Mouse (Mus musculus) heart, postnatal 0 days (tissue): ENCODE data around the gene Ube2n. TPM values are rescaled to one million over a fixed set of nuclear protein-coding genes. Genes with fewer than 3 reads are reported as not detected.

Experiments
- ATAC-seq: fragments of 200-750 bp; cut with Nextera tagmentation; 2 replicates; pipeline ENCODE4 v1.8.0; 2017; ENCODE audit warnings: low read depth, moderate number of reproducible peaks, moderate library complexity; ENCODE audit not compliant: insufficient read depth
- DNase-seq: peaks from one replicate; pipeline ENCODE4 v3.0.0-alpha.2; 2016; ENCODE audit warnings: low spot score
- H3K27ac ChIP-seq: fragments of 300-500 bp; sonication (generic); 2 replicates; pipeline ENCODE4 v1.5.1; 2014; ENCODE audit warnings: low read depth, mild to moderate bottlenecking
- H3K27me3 ChIP-seq: fragments of 300-500 bp; sonication (generic); 2 replicates; pipeline ENCODE4 v1.6.1; 2014; ENCODE audit warnings: low read length, mixed read lengths; ENCODE audit not compliant: control insufficient read depth, insufficient read depth
- H3K36me3 ChIP-seq: fragments of 300-500 bp; sonication (generic); replicated peaks from 2 replicates; pipeline ENCODE4 v1.6.1; 2014; ENCODE audit warnings: low read length, mixed read lengths; ENCODE audit not compliant: control insufficient read depth, insufficient read depth
- H3K4me1 ChIP-seq: fragments of 300-500 bp; sonication (generic); 2 replicates; pipeline ENCODE4 v1.6.1; 2014; ENCODE audit warnings: antibody characterized with exemption; ENCODE audit not compliant: control insufficient read depth, insufficient read depth
- H3K4me2 ChIP-seq: fragments of 300-500 bp; sonication (generic); 2 replicates; pipeline ENCODE4 v1.6.1; 2014; ENCODE audit warnings: low read depth, mild to moderate bottlenecking, low read length, moderate library complexity
- H3K4me3 ChIP-seq: fragments of 300-500 bp; sonication (generic); 2 replicates; pipeline ENCODE4 v1.5.1; 2014; ENCODE audit warnings: low read depth, low read length
- H3K9ac ChIP-seq: fragments of 300-500 bp; sonication (generic); replicated peaks from 2 replicates; pipeline ENCODE4 v1.6.1; 2014; ENCODE audit warnings: low read depth, low read length, mixed read lengths
- H3K9me3 ChIP-seq: fragments of 300-500 bp; sonication (generic); replicated peaks from 2 replicates; pipeline ENCODE4 v1.6.1; 2016; ENCODE audit warnings: low read length; ENCODE audit not compliant: control insufficient read depth
- CTCF ChIP-seq: IDR thresholded peaks from 2 replicates; pipeline ENCODE4 v1.5.1; 2016; ENCODE audit warnings: antibody characterized with exemption, control low read depth, low read depth
- EP300 ChIP-seq: IDR thresholded peaks from 2 replicates; pipeline ENCODE4 v1.6.1; 2016; ENCODE audit warnings: antibody characterized with exemption, low read depth
- WGBS: fragments of 180-500 bp; shearing (Covaris S2); extraction: QIAGEN DNeasy Blood & Tissue Kit; methylation state at CpG from one replicate; pipeline ENCODE4 v1.1.7; 2014; 5-methylcytosine and 5-hydroxymethylcytosine counted together
- polyA plus RNA-seq: library from polyadenylated mRNA; unstranded; fragments of >200 nt; fragmentation: Nextera tagmentation; extraction: Ambion mirVana; gene quantifications from 2 replicates; pipeline ENCODE4 v1.2.1, GENCODE M21; 2015
- total RNA-seq: library from RNA; depleted of rRNA; stranded (reverse); fragments of >200 nt; gene quantifications from 2 replicates; pipeline ENCODE4 v1.2.3, GENCODE M21; 2014; ENCODE audit warnings: low replicate concordance

Ube2n gene
- total and polyA plus RNA-seq, 2 experiments from 2014 or later, result 190 to 242 TPM

- peaks cover 13% of the 10 kb centered on the region for H3K4me1 ChIP-seq
- 0 out of 2 replicates have a peak overlapping the region, but pooled peaks have one; percentile 3 for H3K4me3 ChIP-seq
- 0 out of 2 replicates have a peak overlapping the region, but pooled peaks have one; percentile 6 for H3K9ac ChIP-seq
- peak overlapping the region; percentile 34 for H3K4me2 ChIP-seq
- TF ChIP-seq CTCF, result no peak
- no peak for TF ChIP-seq EP300
- H3K9me3 ChIP-seq, result no peaks in the 10 kb centered on the region
- DNase-seq (no peak), ATAC-seq (no peak)
- H3K27ac ChIP-seq, result 0 out of 2 replicates have a peak overlapping the region, but pooled peaks have one; percentile 2
- H3K36me3 ChIP-seq, result 0 out of 2 replicates have a peak, but pooled peaks cover 5% of the 10 kb centered on the region
- H3K27me3 ChIP-seq, result no peaks in the 10 kb centered on the region
- WGBS, result 55% methylated on average over 9 of the region's 9 CpGs
Observed at GRCm38 (mm10) chr10:95560394-95560983, 45.5 kb downstream of the Ube2n start.

- Histone ChIP-seq H3K9ac (peak overlapping the region; percentile 94; the same call in 1 of the 2 replicates), H3K4me1 (peaks cover 13% of the 10 kb centered on the region)
- 21% methylated on average over 7 of the region's 7 CpGs for WGBS
Observed at GRCm38 (mm10) chr10:95561616-95562015, 46.7 kb downstream of the Ube2n start.

GRCm38 (mm10) chr10:95562395-95562794, 47.5 kb downstream of the Ube2n start:
- peak overlapping the region; percentile 94 for H3K27ac ChIP-seq
- no peaks in the 10 kb centered on the region for H3K9me3 ChIP-seq
- DNase-seq (no peak), ATAC-seq (no peak)
- TF ChIP-seq EP300 (no peak), CTCF (no peak)
- H3K4me2 ChIP-seq, result peak overlapping the region; percentile 73
- 6% methylated on average over 8 of the region's 8 CpGs for whole genome bisulfite sequencing
- H3K9ac ChIP-seq, result peak overlapping the region; percentile 94
- no peaks in the 10 kb centered on the region for H3K27me3 ChIP-seq
- H3K36me3 ChIP-seq, result 0 out of 2 replicates have a peak, but pooled peaks cover 5% of the 10 kb centered on the region
- peaks cover 13% of the 10 kb centered on the region for H3K4me1 ChIP-seq
- peak overlapping the region; percentile 94 for H3K4me3 ChIP-seq

More at GRCm38 (mm10) chr10:95561616-95562015, 46.7 kb downstream of the Ube2n start:
- H3K27ac ChIP-seq, result peak overlapping the region; percentile 32
- DNase-seq (no peak), ATAC-seq (no peak)
- 0 out of 2 replicates have a peak, but pooled peaks cover 5% of the 10 kb centered on the region for H3K36me3 ChIP-seq
- H3K4me3 ChIP-seq, result peak overlapping the region; percentile 94
- H3K9me3 ChIP-seq, result no peaks in the 10 kb centered on the region
- H3K4me2 ChIP-seq, result peak overlapping the region; percentile 73
- H3K27me3 ChIP-seq, result no peaks in the 10 kb centered on the region
- TF ChIP-seq CTCF, result no peak
- no peak for TF ChIP-seq EP300

GRCm38 (mm10) chr10:95562859-95563841, 48.2 kb downstream of the Ube2n start:
- Histone ChIP-seq H3K27ac (peak overlapping the region; percentile 94), H3K4me2 (peak overlapping the region; percentile 73), H3K4me3 (peak overlapping the region; percentile 94), H3K4me1 (peaks cover 13% of the 10 kb centered on the region), H3K9ac (peak overlapping the region; percentile 94), H3K36me3 (no peaks in the 10 kb centered on the region), H3K27me3 (no peaks in the 10 kb centered on the region), H3K9me3 (no peaks in the 10 kb centered on the region)
- under 1% methylated on average over 62 of the region's 65 CpGs for WGBS
- peak; percentile 41 for DNase-seq
- ATAC-seq, result peak; percentile 47
- TF ChIP-seq CTCF, result no peak
- no peak for TF ChIP-seq EP300
